Mouse (Mus musculus): ENCODE measurements around the gene Dtx2. TPM values are rescaled to one million over a fixed set of nuclear protein-coding genes. Genes with fewer than 3 reads are reported as not detected.
A peak's percentile ranks its signal among the peaks of the same experiment; 100 is the strongest.

Gene Dtx2
- polyA plus RNA-seq (2016; fragmentation: Nextera tagmentation; extraction: Ambion mirVana), result 36.0 and 37.6 TPM in 2 replicates

- Histone ChIP-seq H3K4me3 (peak within 1 kb of the TSS; percentile 93), H3K27ac (peak within 1 kb of the TSS; percentile 98), H3K9me3 (no peaks in the 10 kb centered on the region), H3K36me3 (peaks cover 36% of the 10 kb centered on the region), H3K27me3 (ENCODE audit: insufficient read depth, poor library complexity, severe bottlenecking) (no peaks in the 10 kb centered on the region), H3K4me1 (peaks cover 13% of the 10 kb centered on the region)
- 1% methylated on average over 47 of the region's 47 CpGs for WGBS
- peak; percentile 96 for DNase-seq (ENCODE audit: low spot score)
These were observed at the start of gene Dtx2 for GRCm38 (mm10) chr5:135994725-135995687. Gene Dtx2 (plus strand): TSS chr5:135994800.

- no peaks in the 10 kb centered on the region for H3K9me3 ChIP-seq
- no peak for DNase-seq (ENCODE audit: low spot score)
- H3K27me3 ChIP-seq (ENCODE audit: insufficient read depth, poor library complexity, severe bottlenecking), result no peaks in the 10 kb centered on the region
- H3K27ac ChIP-seq, result peak overlapping the region; percentile 42; the same call in 1 of the 2 replicates
- H3K4me1 ChIP-seq, result peaks cover 13% of the 10 kb centered on the region
- 48% methylated on average over 10 of the region's 10 CpGs for WGBS
- no peaks in the 10 kb centered on the region for H3K36me3 ChIP-seq
- H3K4me3 ChIP-seq, result peak overlapping the region; percentile 15; the same call in 1 of the 2 replicates
These were observed 48.6 kb upstream of the Dtx2 start for GRCm38 (mm10) chr5:135945916-135946408.

- 0 out of 2 replicates have a peak overlapping the region, but pooled peaks have one; percentile 15 for H3K4me3 ChIP-seq
- 67% methylated on average over 4 of the region's 5 CpGs for WGBS
- H3K27me3 ChIP-seq (ENCODE audit: insufficient read depth, poor library complexity, severe bottlenecking), result no peaks in the 10 kb centered on the region
- no peak overlapping the region for H3K27ac ChIP-seq
- no peaks in the 10 kb centered on the region for H3K9me3 ChIP-seq
- no peak for DNase-seq (ENCODE audit: low spot score)
- H3K36me3 ChIP-seq, result no peaks in the 10 kb centered on the region
- peaks cover 17% of the 10 kb centered on the region for H3K4me1 ChIP-seq
These were observed 48.0 kb upstream of the Dtx2 start for GRCm38 (mm10) chr5:135946621-135947020.

- 75% methylated on average over 11 of the region's 11 CpGs for WGBS
- Histone ChIP-seq H3K27me3 (ENCODE audit: insufficient read depth, poor library complexity, severe bottlenecking) (no peaks in the 10 kb centered on the region), H3K4me1 (peaks cover 15% of the 10 kb centered on the region), H3K9me3 (no peaks in the 10 kb centered on the region), H3K36me3 (no peaks in the 10 kb centered on the region), H3K27ac (peak overlapping the region; percentile 57), H3K4me3 (no peak overlapping the region)
- peak; percentile 85 for DNase-seq (ENCODE audit: low spot score)
These were observed 43.7 kb upstream of the Dtx2 start for GRCm38 (mm10) chr5:135950710-135951412.

GRCm38 (mm10) chr5:135951660-135952059 is 42.9 kb upstream of the Dtx2 start:
- Histone ChIP-seq H3K27ac (peak overlapping the region; percentile 57; the same call in 1 of the 2 replicates), H3K27me3 (ENCODE audit: insufficient read depth, poor library complexity, severe bottlenecking) (no peaks in the 10 kb centered on the region), H3K4me3 (no peak overlapping the region), H3K4me1 (peaks cover 8% of the 10 kb centered on the region), H3K9me3 (no peaks in the 10 kb centered on the region), H3K36me3 (no peaks in the 10 kb centered on the region)
- no peak for DNase-seq (ENCODE audit: low spot score)
- 83% methylated on average over 2 of the region's 2 CpGs for WGBS

GRCm38 (mm10) chr5:135952830-135953229 is 41.8 kb upstream of the Dtx2 start:
- Histone ChIP-seq H3K27ac (no peak overlapping the region), H3K4me1 (peaks cover 7% of the 10 kb centered on the region), H3K4me3 (no peak overlapping the region), H3K27me3 (ENCODE audit: insufficient read depth, poor library complexity, severe bottlenecking) (no peaks in the 10 kb centered on the region), H3K9me3 (no peaks in the 10 kb centered on the region), H3K36me3 (no peaks in the 10 kb centered on the region)
- WGBS, result 76% methylated on average over 2 of the region's 2 CpGs
- DNase-seq (ENCODE audit: low spot score), result no peak

- H3K4me3 ChIP-seq, result peak overlapping the region; percentile 49
- WGBS, result 90% methylated on average over 9 of the region's 9 CpGs
These were observed 38.0 kb upstream of the Dtx2 start for GRCm38 (mm10) chr5:135956300-135957206.

GRCm38 (mm10) chr5:135957207-135957974 is 37.2 kb upstream of the Dtx2 start:
- no peaks in the 10 kb centered on the region for H3K27me3 ChIP-seq (ENCODE audit: insufficient read depth, poor library complexity, severe bottlenecking)
- peaks cover 24% of the 10 kb centered on the region for H3K4me1 ChIP-seq
- H3K9me3 ChIP-seq, result no peaks in the 10 kb centered on the region
- no peaks in the 10 kb centered on the region for H3K36me3 ChIP-seq
- peak overlapping the region; percentile 49 for H3K4me3 ChIP-seq
- 8% methylated on average over 28 of the region's 28 CpGs for WGBS
- peak; percentile 99 for DNase-seq (ENCODE audit: low spot score)
- H3K27ac ChIP-seq, result peak overlapping the region; percentile 93

More at GRCm38 (mm10) chr5:135956300-135957206, 38.0 kb upstream of the Dtx2 start:
- no peak for DNase-seq (ENCODE audit: low spot score)
- no peaks in the 10 kb centered on the region for H3K9me3 ChIP-seq
- H3K27ac ChIP-seq, result peak overlapping the region; percentile 93
- no peaks in the 10 kb centered on the region for H3K36me3 ChIP-seq
- H3K4me1 ChIP-seq, result peaks cover 17% of the 10 kb centered on the region; the same call in 1 of the 2 replicates
- no peaks in the 10 kb centered on the region for H3K27me3 ChIP-seq (ENCODE audit: insufficient read depth, poor library complexity, severe bottlenecking)

- Histone ChIP-seq H3K9me3 (no peaks in the 10 kb centered on the region), H3K27ac (peak overlapping the region; percentile 93), H3K27me3 (ENCODE audit: insufficient read depth, poor library complexity, severe bottlenecking) (no peaks in the 10 kb centered on the region), H3K4me1 (peaks cover 30% of the 10 kb centered on the region), H3K4me3 (no peak overlapping the region; the same call in 1 of the 2 replicates), H3K36me3 (no peaks in the 10 kb centered on the region)
- whole genome bisulfite sequencing, result 87% methylated on average over 4 of the region's 4 CpGs
- DNase-seq (ENCODE audit: low spot score), result no peak
These were observed 36.2 kb upstream of the Dtx2 start for GRCm38 (mm10) chr5:135958367-135958766.

GRCm38 (mm10) chr5:135959911-135960310 is 34.7 kb upstream of the Dtx2 start:
- Histone ChIP-seq H3K27ac (peak overlapping the region; percentile 2; the same call in 1 of the 2 replicates), H3K4me1 (peaks cover 31% of the 10 kb centered on the region), H3K4me3 (no peak overlapping the region), H3K9me3 (no peaks in the 10 kb centered on the region), H3K27me3 (ENCODE audit: insufficient read depth, poor library complexity, severe bottlenecking) (peaks cover 8% of the 10 kb centered on the region), H3K36me3 (no peaks in the 10 kb centered on the region)
- 91% methylated on average over 7 of the region's 7 CpGs for WGBS
- no peak for DNase-seq (ENCODE audit: low spot score)

- peak overlapping the region; percentile 68; the same call in 1 of the 2 replicates for H3K4me3 ChIP-seq
- H3K27me3 ChIP-seq (ENCODE audit: insufficient read depth, poor library complexity, severe bottlenecking), result peaks cover 19% of the 10 kb centered on the region
- H3K9me3 ChIP-seq, result no peaks in the 10 kb centered on the region
- DNase-seq (ENCODE audit: low spot score), result no peak
- H3K4me1 ChIP-seq, result peaks cover 38% of the 10 kb centered on the region
- H3K36me3 ChIP-seq, result no peaks in the 10 kb centered on the region
- H3K27ac ChIP-seq, result peak overlapping the region; percentile 95
- 92% methylated on average over 15 of the region's 15 CpGs for WGBS
These were observed 33.5 kb upstream of the Dtx2 start for GRCm38 (mm10) chr5:135960909-135961635.

All from heart, embryonic 10.5 days (tissue).